Mouse (Mus musculus): ENCODE data around the gene Lrpap1.

Gene Lrpap1

DNA sequence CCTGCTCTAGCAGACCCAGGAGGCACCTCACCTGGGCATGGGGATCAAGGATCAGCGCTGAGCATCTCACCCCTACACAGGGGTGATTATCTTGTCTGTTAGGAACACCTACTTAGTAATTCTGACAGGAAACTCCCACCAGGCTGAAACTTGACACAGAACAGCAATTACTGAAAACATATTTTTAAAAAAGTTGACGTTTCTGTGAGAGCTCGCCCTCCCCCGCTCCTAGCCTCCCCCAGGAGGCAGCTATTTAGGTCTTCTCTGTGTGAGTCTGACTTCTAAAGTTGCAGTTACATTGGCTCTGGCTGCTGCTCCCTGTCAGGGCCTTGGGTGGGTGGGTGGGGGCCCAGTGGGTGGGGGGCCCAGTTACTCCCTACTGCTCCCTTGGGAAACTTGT lies 6.9 kb upstream of the Lrpap1 start:
- no peaks in the 10 kb centered on the region for H3K4me1 ChIP-seq (replicated peaks; ENCODE audit: low read depth, low read length)
- peaks cover 13% of the 10 kb centered on the region for H3K27me3 ChIP-seq (ENCODE audit: insufficient read depth, low read length)
- H3K4me3 ChIP-seq (replicated peaks; ENCODE audit: low read length) = no peak overlapping the region
- H3K9me3 ChIP-seq (ENCODE audit: low read length) = no peaks in the 10 kb centered on the region
- TF ChIP-seq NANOG (IDR thresholded peaks at IDR 0.05; ENCODE audit: borderline replicate concordance, low read length) = no peak
- no peak for TF ChIP-seq CTCF (conservative IDR thresholded peaks at IDR 0.05; ENCODE audit: low read length)
- TF ChIP-seq POU5F1 (IDR thresholded peaks at IDR 0.05; ENCODE audit: borderline replicate concordance, low read length) = no peak
- no peaks in the 10 kb centered on the region for H3K36me3 ChIP-seq (ENCODE audit: insufficient read depth, low read length)

DNA sequence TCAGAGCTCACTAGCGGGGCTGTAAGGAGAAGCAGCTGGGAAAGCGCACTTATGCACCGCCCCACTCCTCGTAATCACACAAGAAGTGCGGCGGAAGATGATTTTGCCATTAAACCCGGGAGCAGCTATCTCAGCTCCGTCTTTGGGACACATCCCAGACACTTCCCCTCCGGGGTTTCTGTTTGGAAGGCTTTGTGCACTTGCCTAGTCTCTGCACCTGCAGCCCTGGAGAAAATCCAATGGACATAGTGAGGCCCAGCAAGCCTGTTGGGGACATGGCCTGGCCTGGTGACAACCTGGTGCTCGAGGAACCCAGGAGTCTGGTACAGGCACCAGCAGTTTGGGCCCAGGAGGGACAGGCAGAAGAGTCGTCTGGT lies 344 bp upstream of the Lrpap1 start:
- peaks cover 25% of the 10 kb centered on the region for H3K36me3 ChIP-seq (ENCODE audit: insufficient read depth, low read length)
- peaks cover 40% of the 10 kb centered on the region for H3K4me1 ChIP-seq (replicated peaks; ENCODE audit: low read depth, low read length)
- peak overlapping the region; percentile 93 for H3K4me3 ChIP-seq (replicated peaks; ENCODE audit: low read length)
- no peaks in the 10 kb centered on the region for H3K9me3 ChIP-seq (ENCODE audit: low read length)
- H3K27me3 ChIP-seq (ENCODE audit: insufficient read depth, low read length) = peaks cover 11% of the 10 kb centered on the region; the same call in 1 of the 2 replicates
- TF ChIP-seq NANOG (IDR thresholded peaks at IDR 0.05; ENCODE audit: borderline replicate concordance, low read length) (no peak), POU5F1 (IDR thresholded peaks at IDR 0.05; ENCODE audit: borderline replicate concordance, low read length) (no peak), CTCF (conservative IDR thresholded peaks at IDR 0.05; ENCODE audit: low read length) (no peak)

DNA sequence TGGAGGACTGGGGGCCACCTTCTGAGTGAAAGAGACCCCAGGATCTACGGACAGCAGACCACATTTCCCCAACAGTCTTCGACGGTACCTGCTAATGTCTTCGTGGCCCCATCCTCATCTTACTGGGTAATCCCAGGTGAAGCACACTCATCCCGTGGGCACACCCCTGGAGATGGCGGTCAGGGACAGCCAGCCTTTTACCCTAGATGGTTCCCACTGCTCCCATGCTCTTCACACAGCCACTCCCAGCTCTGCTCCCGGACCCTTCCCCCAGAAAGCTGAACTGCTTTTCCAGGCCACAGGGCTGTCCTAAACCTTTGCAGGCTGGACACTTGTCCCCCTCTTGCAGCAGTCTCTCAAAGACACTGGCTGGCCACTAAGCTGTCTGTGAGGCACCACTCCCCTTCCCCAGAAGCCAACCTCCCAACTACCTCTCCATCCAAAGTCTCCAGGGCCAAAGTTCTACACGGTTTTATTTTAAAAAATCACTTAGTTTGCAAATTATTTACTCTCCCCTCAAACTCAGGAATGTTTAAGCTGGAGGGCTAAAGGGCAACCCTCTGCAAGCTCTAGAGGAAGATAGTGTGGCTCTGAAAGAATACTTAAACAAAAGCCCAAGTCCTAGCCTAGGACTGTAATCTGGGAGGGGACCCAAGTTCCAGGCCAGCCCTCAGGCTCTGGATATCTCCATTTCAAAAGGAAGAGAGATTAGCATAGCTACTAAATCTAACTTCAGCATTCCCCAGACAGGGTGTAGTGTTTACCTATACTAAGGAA lies 1.2 kb downstream of the Lrpap1 start:
- peaks cover 7% of the 10 kb centered on the region; the same call in 1 of the 2 replicates for H3K27me3 ChIP-seq (ENCODE audit: insufficient read depth, low read length)
- TF ChIP-seq CTCF (conservative IDR thresholded peaks at IDR 0.05; ENCODE audit: low read length) (no peak), POU5F1 (IDR thresholded peaks at IDR 0.05; ENCODE audit: borderline replicate concordance, low read length) (peak; percentile 33; the same call in 1 of the 2 replicates), NANOG (IDR thresholded peaks at IDR 0.05; ENCODE audit: borderline replicate concordance, low read length) (no peak)

DNA sequence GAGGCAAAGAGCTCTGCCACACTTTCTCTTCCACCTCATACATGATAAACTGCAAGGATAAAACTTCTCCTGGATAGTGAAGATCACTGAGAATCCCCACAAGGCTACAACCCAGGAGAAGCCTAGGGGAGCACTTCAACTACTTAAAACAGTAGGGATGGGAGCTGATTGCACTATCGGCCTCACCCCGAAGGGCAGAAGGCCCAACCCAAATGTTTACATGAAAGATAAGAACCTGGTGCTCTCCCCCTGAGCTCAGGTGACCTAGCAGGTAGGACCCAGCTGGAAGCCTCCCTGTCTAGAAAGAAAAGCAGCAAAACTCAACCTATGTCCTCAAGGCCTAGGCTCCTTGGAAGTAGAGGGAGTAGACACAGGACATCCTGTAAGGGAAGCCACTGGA lies 2.0 kb downstream of the Lrpap1 start:
- Histone ChIP-seq H3K27me3 (ENCODE audit: insufficient read depth, low read length) (peaks cover 7% of the 10 kb centered on the region; the same call in 1 of the 2 replicates), H3K4me3 (replicated peaks; ENCODE audit: low read length) (peak overlapping the region; percentile 93), H3K4me1 (replicated peaks; ENCODE audit: low read depth, low read length) (peaks cover 61% of the 10 kb centered on the region), H3K9me3 (ENCODE audit: low read length) (no peaks in the 10 kb centered on the region), H3K36me3 (ENCODE audit: insufficient read depth, low read length) (peaks cover 49% of the 10 kb centered on the region)
- no peak for TF ChIP-seq CTCF (conservative IDR thresholded peaks at IDR 0.05; ENCODE audit: low read length)
- no peak for TF ChIP-seq NANOG (IDR thresholded peaks at IDR 0.05; ENCODE audit: borderline replicate concordance, low read length)
- TF ChIP-seq POU5F1 (IDR thresholded peaks at IDR 0.05; ENCODE audit: borderline replicate concordance, low read length) = no peak

More for the DNA sequence above, 1.2 kb downstream of the Lrpap1 start:
- Histone ChIP-seq H3K9me3 (ENCODE audit: low read length) (no peaks in the 10 kb centered on the region), H3K4me1 (replicated peaks; ENCODE audit: low read depth, low read length) (peaks cover 52% of the 10 kb centered on the region), H3K36me3 (ENCODE audit: insufficient read depth, low read length) (peaks cover 40% of the 10 kb centered on the region), H3K4me3 (replicated peaks; ENCODE audit: low read length) (peak overlapping the region; percentile 93)

DNA sequence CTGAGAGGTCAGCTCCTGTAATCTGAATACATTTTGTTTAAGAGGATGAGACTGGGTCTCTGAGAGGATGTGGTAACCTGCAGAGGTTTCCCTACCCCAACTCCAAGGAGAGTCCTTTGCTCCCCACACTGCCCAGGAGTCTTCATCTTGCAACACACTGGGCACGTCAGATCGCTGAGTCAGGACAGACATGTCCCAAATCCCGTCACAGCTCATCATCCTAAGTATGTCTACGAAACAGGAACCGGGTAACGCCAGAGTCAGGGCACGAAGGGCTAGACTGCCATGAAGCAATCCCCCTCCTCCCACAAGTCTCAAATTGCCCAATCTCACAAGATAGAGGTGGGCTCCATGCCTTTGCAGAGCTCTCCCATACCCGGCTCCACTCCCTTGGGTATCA lies 2.5 kb downstream of the Lrpap1 start:
- TF ChIP-seq NANOG (IDR thresholded peaks at IDR 0.05; ENCODE audit: borderline replicate concordance, low read length) (no peak), CTCF (conservative IDR thresholded peaks at IDR 0.05; ENCODE audit: low read length) (no peak), POU5F1 (IDR thresholded peaks at IDR 0.05; ENCODE audit: borderline replicate concordance, low read length) (no peak)
- Histone ChIP-seq H3K4me3 (replicated peaks; ENCODE audit: low read length) (peak overlapping the region; percentile 93), H3K4me1 (replicated peaks; ENCODE audit: low read depth, low read length) (peaks cover 65% of the 10 kb centered on the region), H3K36me3 (ENCODE audit: insufficient read depth, low read length) (peaks cover 53% of the 10 kb centered on the region), H3K27me3 (ENCODE audit: insufficient read depth, low read length) (0 out of 2 replicates have a peak, but pooled peaks cover 4% of the 10 kb centered on the region), H3K9me3 (ENCODE audit: low read length) (no peaks in the 10 kb centered on the region)

DNA sequence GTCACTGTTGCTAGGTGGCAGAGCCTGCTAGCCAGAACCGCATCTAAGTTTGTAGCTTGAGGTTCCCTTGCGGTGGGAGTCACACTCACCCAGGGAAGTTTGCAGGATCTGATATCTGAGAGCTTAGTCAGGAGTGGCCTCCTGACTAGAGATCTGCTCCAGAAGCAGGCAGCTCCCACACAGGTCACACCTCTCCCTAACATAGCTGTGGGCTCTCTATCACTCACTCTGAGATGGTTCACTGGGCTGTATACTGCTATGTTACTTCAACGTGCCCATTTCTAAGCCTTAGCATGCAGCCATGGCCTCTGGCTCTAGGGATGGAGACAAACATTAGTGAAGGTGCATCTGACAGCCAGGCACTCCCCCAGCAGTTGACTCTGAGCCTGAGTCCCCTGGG lies 13.9 kb downstream of the Lrpap1 start:
- H3K4me3 ChIP-seq (replicated peaks; ENCODE audit: low read length) = no peak overlapping the region
- H3K27me3 ChIP-seq (ENCODE audit: insufficient read depth, low read length) = no peaks in the 10 kb centered on the region
- peaks cover 64% of the 10 kb centered on the region for H3K36me3 ChIP-seq (ENCODE audit: insufficient read depth, low read length)
- H3K4me1 ChIP-seq (replicated peaks; ENCODE audit: low read depth, low read length) = peaks cover 17% of the 10 kb centered on the region
- no peaks in the 10 kb centered on the region for H3K9me3 ChIP-seq (ENCODE audit: low read length)
- TF ChIP-seq CTCF (conservative IDR thresholded peaks at IDR 0.05; ENCODE audit: low read length) (no peak), POU5F1 (IDR thresholded peaks at IDR 0.05; ENCODE audit: borderline replicate concordance, low read length) (no peak), NANOG (IDR thresholded peaks at IDR 0.05; ENCODE audit: borderline replicate concordance, low read length) (no peak)

DNA sequence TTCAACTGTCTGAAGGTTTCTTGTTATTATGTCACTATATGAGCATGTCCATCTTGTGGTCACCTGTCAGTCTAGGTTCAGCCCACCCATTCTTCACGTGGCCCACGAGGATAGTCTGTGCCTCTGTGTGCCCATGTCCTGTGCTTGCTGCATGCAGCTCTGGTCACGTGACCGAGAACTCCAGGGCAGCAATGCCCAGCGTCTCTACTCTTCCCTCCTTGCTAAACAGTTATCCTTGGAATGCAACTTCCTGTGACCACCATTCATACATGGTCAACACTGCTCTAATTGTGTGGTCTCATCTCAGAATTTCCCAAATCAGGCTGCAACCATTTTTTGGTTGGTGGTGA lies 16.0 kb downstream of the Lrpap1 start:
- no peaks in the 10 kb centered on the region for H3K9me3 ChIP-seq (ENCODE audit: low read length)
- H3K36me3 ChIP-seq (ENCODE audit: insufficient read depth, low read length) = peaks cover 43% of the 10 kb centered on the region
- 0 out of 2 replicates have a peak, but pooled peaks cover 4% of the 10 kb centered on the region for H3K4me1 ChIP-seq (replicated peaks; ENCODE audit: low read depth, low read length)
- peaks cover 8% of the 10 kb centered on the region for H3K27me3 ChIP-seq (ENCODE audit: insufficient read depth, low read length)
- TF ChIP-seq CTCF (conservative IDR thresholded peaks at IDR 0.05; ENCODE audit: low read length) (no peak), NANOG (IDR thresholded peaks at IDR 0.05; ENCODE audit: borderline replicate concordance, low read length) (no peak), POU5F1 (IDR thresholded peaks at IDR 0.05; ENCODE audit: borderline replicate concordance, low read length) (no peak)
- H3K4me3 ChIP-seq (replicated peaks; ENCODE audit: low read length) = no peak overlapping the region

DNA sequence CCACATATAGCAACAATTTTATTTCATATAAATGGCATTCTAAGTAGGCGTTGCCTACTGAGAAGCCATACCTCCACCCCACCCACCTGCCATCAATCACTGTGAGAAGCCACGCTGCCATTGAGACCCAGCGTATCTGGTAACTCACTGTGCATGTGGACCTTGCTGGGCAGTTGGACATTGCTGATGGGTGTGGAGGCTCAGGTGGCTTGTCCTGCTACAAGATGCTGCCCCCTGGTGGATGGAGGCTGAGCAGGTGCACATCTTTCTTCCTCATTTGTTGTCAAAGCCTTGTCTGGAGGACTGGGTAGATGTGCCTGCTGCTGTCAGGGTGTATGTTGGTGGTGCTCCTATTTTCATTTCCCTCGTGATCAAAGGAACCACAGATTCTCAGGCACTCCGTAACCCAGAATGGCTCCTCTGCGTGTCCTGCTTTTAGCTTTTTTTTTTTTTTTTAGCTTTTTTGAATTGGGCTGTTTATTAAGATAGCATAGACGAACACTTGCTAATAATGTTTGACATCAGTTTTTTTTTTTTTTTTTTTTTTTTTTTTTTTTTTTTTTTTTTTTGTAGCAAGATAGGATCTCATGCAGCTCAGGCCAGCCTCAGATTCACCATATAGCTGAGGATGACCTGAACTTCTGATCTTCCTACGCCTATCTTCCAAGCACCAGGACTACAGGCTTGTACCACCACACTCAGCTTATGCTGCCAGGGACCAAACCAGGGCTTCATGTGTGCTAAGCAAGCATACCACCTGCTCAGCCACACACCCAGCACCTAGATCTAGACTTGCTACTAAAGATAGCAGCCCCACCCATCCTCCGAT lies 16.6 kb downstream of the Lrpap1 start:
- Histone ChIP-seq H3K36me3 (ENCODE audit: insufficient read depth, low read length) (peaks cover 39% of the 10 kb centered on the region), H3K4me1 (replicated peaks; ENCODE audit: low read depth, low read length) (0 out of 2 replicates have a peak, but pooled peaks cover 4% of the 10 kb centered on the region), H3K27me3 (ENCODE audit: insufficient read depth, low read length) (peaks cover 9% of the 10 kb centered on the region), H3K9me3 (ENCODE audit: low read length) (no peaks in the 10 kb centered on the region), H3K4me3 (replicated peaks; ENCODE audit: low read length) (no peak overlapping the region)
- TF ChIP-seq NANOG (IDR thresholded peaks at IDR 0.05; ENCODE audit: borderline replicate concordance, low read length) = no peak
- TF ChIP-seq CTCF (conservative IDR thresholded peaks at IDR 0.05; ENCODE audit: low read length) = peak; percentile 79
